Mouse (Mus musculus): ENCODE data around the gene 4933411K16Rik. TPM values are rescaled to one million over a fixed set of nuclear protein-coding genes. Genes with fewer than 3 reads are reported as not detected.

The 4933411K16Rik gene
- not detected in 2 replicates for polyA plus RNA-seq (2015; fragmentation: Nextera tagmentation; extraction: Ambion mirVana)

- no peak for ATAC-seq (replicated peaks)
- H3K4me3 ChIP-seq, result no peak within 1 kb of the TSS
- no peak within 1 kb of the TSS for H3K27ac ChIP-seq
- no peaks in the 10 kb centered on the region for H3K27me3 ChIP-seq (replicated peaks)
- H3K36me3 ChIP-seq (replicated peaks), result no peaks in the 10 kb centered on the region
- no peaks in the 10 kb centered on the region for H3K4me1 ChIP-seq
- H3K9me3 ChIP-seq, result no peaks in the 10 kb centered on the region
- 82% methylated on average over 4 of the region's 4 CpGs for WGBS
- H3K4me2 ChIP-seq, result no peak within 1 kb of the TSS
- H3K9ac ChIP-seq, result no peak within 1 kb of the TSS
Measured at GRCm38 (mm10) chr19:42051948-42052347, at the start of gene 4933411K16Rik. Gene 4933411K16Rik (plus strand): TSS chr19:42052248.

GRCm38 (mm10) chr19:42004258-42004657 lies 47.8 kb upstream of the 4933411K16Rik start:
- Histone ChIP-seq H3K4me3 (no peak overlapping the region), H3K27me3 (replicated peaks) (no peaks in the 10 kb centered on the region), H3K9me3 (no peaks in the 10 kb centered on the region), H3K27ac (no peak overlapping the region), H3K4me1 (no peaks in the 10 kb centered on the region; the same call in 1 of the 2 replicates), H3K9ac (no peak overlapping the region), H3K4me2 (no peak overlapping the region), H3K36me3 (replicated peaks) (no peaks in the 10 kb centered on the region)
- no peak for ATAC-seq (replicated peaks)
- 75% methylated on average over 6 of the region's 6 CpGs for WGBS

- Histone ChIP-seq H3K9me3 (no peaks in the 10 kb centered on the region), H3K27ac (no peak overlapping the region), H3K27me3 (replicated peaks) (no peaks in the 10 kb centered on the region), H3K4me2 (no peak overlapping the region), H3K4me1 (no peaks in the 10 kb centered on the region; the same call in 1 of the 2 replicates), H3K36me3 (replicated peaks) (no peaks in the 10 kb centered on the region), H3K4me3 (no peak overlapping the region), H3K9ac (no peak overlapping the region)
- WGBS, result 80% methylated on average over 3 of the region's 3 CpGs
- no peak for ATAC-seq (replicated peaks)
Measured at GRCm38 (mm10) chr19:42005616-42006015, 46.4 kb upstream of the 4933411K16Rik start.

GRCm38 (mm10) chr19:42006568-42006967 lies 45.5 kb upstream of the 4933411K16Rik start:
- Histone ChIP-seq H3K4me3 (no peak overlapping the region), H3K27me3 (replicated peaks) (no peaks in the 10 kb centered on the region), H3K4me2 (no peak overlapping the region), H3K27ac (no peak overlapping the region), H3K9ac (no peak overlapping the region), H3K9me3 (no peaks in the 10 kb centered on the region), H3K4me1 (no peaks in the 10 kb centered on the region; the same call in 1 of the 2 replicates), H3K36me3 (replicated peaks) (no peaks in the 10 kb centered on the region)
- 74% methylated on average over 8 of the region's 8 CpGs for WGBS
- ATAC-seq (replicated peaks), result no peak

- no peaks in the 10 kb centered on the region for H3K9me3 ChIP-seq
- no peak overlapping the region for H3K4me3 ChIP-seq
- H3K27ac ChIP-seq, result no peak overlapping the region
- H3K36me3 ChIP-seq (replicated peaks), result no peaks in the 10 kb centered on the region
- no peak overlapping the region for H3K4me2 ChIP-seq
- ATAC-seq (replicated peaks), result no peak
- no peak overlapping the region for H3K9ac ChIP-seq
- H3K27me3 ChIP-seq (replicated peaks), result no peaks in the 10 kb centered on the region
- H3K4me1 ChIP-seq, result no peaks in the 10 kb centered on the region; the same call in 1 of the 2 replicates
- 64% methylated on average over 3 of the region's 3 CpGs for WGBS
Measured at GRCm38 (mm10) chr19:42008586-42008985, 43.5 kb upstream of the 4933411K16Rik start.

- Histone ChIP-seq H3K4me2 (no peak overlapping the region), H3K4me3 (no peak overlapping the region), H3K36me3 (replicated peaks) (no peaks in the 10 kb centered on the region), H3K9ac (no peak overlapping the region), H3K27ac (no peak overlapping the region), H3K4me1 (no peaks in the 10 kb centered on the region; the same call in 1 of the 2 replicates), H3K27me3 (replicated peaks) (no peaks in the 10 kb centered on the region), H3K9me3 (no peaks in the 10 kb centered on the region)
- ATAC-seq (replicated peaks), result no peak
- WGBS, result 76% methylated on average over 7 of the region's 7 CpGs
Measured at GRCm38 (mm10) chr19:42009067-42009466, 43.0 kb upstream of the 4933411K16Rik start.

GRCm38 (mm10) chr19:42010436-42010835 lies 41.6 kb upstream of the 4933411K16Rik start:
- no peak for ATAC-seq (replicated peaks)
- H3K36me3 ChIP-seq (replicated peaks), result no peaks in the 10 kb centered on the region
- no peak overlapping the region for H3K4me2 ChIP-seq
- H3K27me3 ChIP-seq (replicated peaks), result no peaks in the 10 kb centered on the region
- no peak overlapping the region for H3K4me3 ChIP-seq
- WGBS, result 56% methylated on average over 4 of the region's 4 CpGs
- H3K9me3 ChIP-seq, result no peaks in the 10 kb centered on the region
- no peaks in the 10 kb centered on the region; the same call in 1 of the 2 replicates for H3K4me1 ChIP-seq
- H3K9ac ChIP-seq, result no peak overlapping the region
- H3K27ac ChIP-seq, result no peak overlapping the region

GRCm38 (mm10) chr19:42011123-42011522 lies 40.9 kb upstream of the 4933411K16Rik start:
- H3K4me2 ChIP-seq, result no peak overlapping the region
- H3K4me1 ChIP-seq, result no peaks in the 10 kb centered on the region; the same call in 1 of the 2 replicates
- H3K9ac ChIP-seq, result no peak overlapping the region
- H3K9me3 ChIP-seq, result no peaks in the 10 kb centered on the region
- H3K27me3 ChIP-seq (replicated peaks), result no peaks in the 10 kb centered on the region
- H3K4me3 ChIP-seq, result no peak overlapping the region
- no peak for ATAC-seq (replicated peaks)
- WGBS, result 83% methylated on average over 7 of the region's 7 CpGs
- H3K27ac ChIP-seq, result no peak overlapping the region
- H3K36me3 ChIP-seq (replicated peaks), result no peaks in the 10 kb centered on the region

GRCm38 (mm10) chr19:42014231-42014825 lies 37.7 kb upstream of the 4933411K16Rik start:
- no peak for ATAC-seq (replicated peaks)
- Histone ChIP-seq H3K27ac (no peak overlapping the region), H3K36me3 (replicated peaks) (no peaks in the 10 kb centered on the region), H3K4me1 (no peaks in the 10 kb centered on the region), H3K9ac (no peak overlapping the region), H3K27me3 (replicated peaks) (no peaks in the 10 kb centered on the region), H3K9me3 (no peaks in the 10 kb centered on the region), H3K4me3 (no peak overlapping the region), H3K4me2 (no peak overlapping the region)
- WGBS, result 83% methylated on average over 3 of the region's 3 CpGs

- no peak overlapping the region for H3K27ac ChIP-seq
- H3K4me2 ChIP-seq, result no peak overlapping the region
- H3K36me3 ChIP-seq (replicated peaks), result no peaks in the 10 kb centered on the region
- no peaks in the 10 kb centered on the region for H3K27me3 ChIP-seq (replicated peaks)
- 80% methylated on average over 6 of the region's 6 CpGs for WGBS
- H3K9me3 ChIP-seq, result no peaks in the 10 kb centered on the region
- no peak overlapping the region for H3K9ac ChIP-seq
- H3K4me3 ChIP-seq, result no peak overlapping the region
- ATAC-seq (replicated peaks), result no peak
- no peaks in the 10 kb centered on the region for H3K4me1 ChIP-seq
Measured at GRCm38 (mm10) chr19:42015001-42015400, 37.0 kb upstream of the 4933411K16Rik start.

GRCm38 (mm10) chr19:42016251-42016650 lies 35.8 kb upstream of the 4933411K16Rik start:
- no peak overlapping the region for H3K9ac ChIP-seq
- H3K4me1 ChIP-seq, result no peaks in the 10 kb centered on the region
- no peak overlapping the region for H3K4me3 ChIP-seq
- no peak overlapping the region for H3K4me2 ChIP-seq
- no peaks in the 10 kb centered on the region for H3K27me3 ChIP-seq (replicated peaks)
- H3K27ac ChIP-seq, result no peak overlapping the region
- ATAC-seq (replicated peaks), result no peak
- H3K9me3 ChIP-seq, result no peaks in the 10 kb centered on the region
- 71% methylated on average over 4 of the region's 4 CpGs for WGBS
- no peaks in the 10 kb centered on the region for H3K36me3 ChIP-seq (replicated peaks)

GRCm38 (mm10) chr19:42016840-42017239 lies 35.2 kb upstream of the 4933411K16Rik start:
- no peak overlapping the region for H3K9ac ChIP-seq
- H3K4me1 ChIP-seq, result no peaks in the 10 kb centered on the region
- H3K27me3 ChIP-seq (replicated peaks), result no peaks in the 10 kb centered on the region
- ATAC-seq (replicated peaks), result no peak
- H3K36me3 ChIP-seq (replicated peaks), result no peaks in the 10 kb centered on the region
- H3K4me2 ChIP-seq, result no peak overlapping the region
- 54% methylated on average over 5 of the region's 5 CpGs for WGBS
- no peak overlapping the region for H3K4me3 ChIP-seq
- H3K9me3 ChIP-seq, result no peaks in the 10 kb centered on the region
- H3K27ac ChIP-seq, result peak overlapping the region; percentile 13; the same call in 1 of the 2 replicates

All from midbrain, embryonic 15.5 days (tissue).